Mouse (Mus musculus): ENCODE measurements around the gene Ctf1.
"Not testable (repeated sequence)": the region's sequence is repeated elsewhere in the genome, so short reads cannot be mapped to it uniquely, and the experiment has no call there.

The Ctf1 gene

GRCm38 (mm10) chr7:127693730-127694129, 18.8 kb upstream of the Ctf1 start:
- DNase-seq, result not testable (repeated sequence)

- no peak for DNase-seq
Measured at GRCm38 (mm10) chr7:127698986-127699385, 13.6 kb upstream of the Ctf1 start.

- no peak for DNase-seq
Measured at GRCm38 (mm10) chr7:127700712-127701331, 11.7 kb upstream of the Ctf1 start.

GRCm38 (mm10) chr7:127703561-127704178, 8.9 kb upstream of the Ctf1 start:
- no peak for DNase-seq

GRCm38 (mm10) chr7:127704598-127704997, 7.9 kb upstream of the Ctf1 start:
- no peak for DNase-seq

- DNase-seq, result no peak
Measured at GRCm38 (mm10) chr7:127705706-127706105, 6.8 kb upstream of the Ctf1 start.

- peak in 1 of 2 experiments; percentile 10 for DNase-seq
Measured at GRCm38 (mm10) chr7:127707045-127707956, 5.2 kb upstream of the Ctf1 start.

GRCm38 (mm10) chr7:127707957-127708206, 4.7 kb upstream of the Ctf1 start:
- no peak for DNase-seq

- DNase-seq, result peak; percentile 82 to 88
Measured at GRCm38 (mm10) chr7:127708207-127709078, 4.1 kb upstream of the Ctf1 start, which contains the start of gene Bcl7c. Gene Bcl7c, minus strand, starts transcription at chr7:127708933.

GRCm38 (mm10) chr7:127709261-127709979, 3.1 kb upstream of the Ctf1 start:
- no peak for DNase-seq

- DNase-seq, result no peak
Measured at GRCm38 (mm10) chr7:127711031-127711430, 1.5 kb upstream of the Ctf1 start.

- no peak for DNase-seq
Measured at GRCm38 (mm10) chr7:127711456-127711855, 1.1 kb upstream of the Ctf1 start.

- DNase-seq, result no peak
Measured at GRCm38 (mm10) chr7:127714816-127715215, 2.3 kb downstream of the Ctf1 start.

GRCm38 (mm10) chr7:127716992-127717391, 4.5 kb downstream of the Ctf1 start:
- peak; percentile 39 to 69 for DNase-seq

GRCm38 (mm10) chr7:127718339-127718738, 5.8 kb downstream of the Ctf1 start:
- DNase-seq, result no peak

- no peak for DNase-seq
Measured at GRCm38 (mm10) chr7:127719258-127719657, 6.7 kb downstream of the Ctf1 start.

- DNase-seq, result no peak
Measured at GRCm38 (mm10) chr7:127725490-127725889, 13.0 kb downstream of the Ctf1 start.

- DNase-seq, result no peak
Measured at GRCm38 (mm10) chr7:127725924-127726323, 13.4 kb downstream of the Ctf1 start.

- DNase-seq, result no peak
Measured at GRCm38 (mm10) chr7:127727898-127728297, 15.4 kb downstream of the Ctf1 start.

- no peak for DNase-seq
Measured at GRCm38 (mm10) chr7:127730170-127730569, 17.6 kb downstream of the Ctf1 start.

GRCm38 (mm10) chr7:127732066-127732465, 19.5 kb downstream of the Ctf1 start, which contains the start of gene Ctf2:
Gene Ctf2, minus strand, starts transcription at chr7:127732166.
- DNase-seq, result not testable (repeated sequence)

Data from spleen, adult 18-20 months (tissue).